Mouse (Mus musculus): ENCODE measurements around the gene Ahdc1. TPM values are rescaled to one million over a fixed set of nuclear protein-coding genes. Genes with fewer than 3 reads are reported as not detected.
A peak's percentile ranks its signal among the peaks of the same experiment; 100 is the strongest.

The Ahdc1 gene
- total RNA-seq (2014; fragmentation: Nextera tagmentation) (4.8 and 7.0 TPM in 2 replicates), total RNA-seq (2017) (0.33 and 0.72 TPM in 2 replicates)

GRCm38 (mm10) chr4:133011028-133011820, at the start of gene Ahdc1:
TSS of gene Ahdc1 (plus strand) at chr4:133011260.
- peak; percentile 67 for ATAC-seq (replicated peaks; ENCODE audit: low FRiP score, low TSS enrichment, poor library complexity, severe bottlenecking)

- ATAC-seq (replicated peaks; ENCODE audit: low FRiP score, low TSS enrichment, poor library complexity, severe bottlenecking), result no peak
Observed at GRCm38 (mm10) chr4:132961866-132962265, 49.2 kb upstream of the Ahdc1 start.

GRCm38 (mm10) chr4:132962628-132963027, 48.4 kb upstream of the Ahdc1 start:
- no peak for ATAC-seq (replicated peaks; ENCODE audit: low FRiP score, low TSS enrichment, poor library complexity, severe bottlenecking)

GRCm38 (mm10) chr4:132963436-132963835, 47.6 kb upstream of the Ahdc1 start:
- no peak for ATAC-seq (replicated peaks; ENCODE audit: low FRiP score, low TSS enrichment, poor library complexity, severe bottlenecking)

- ATAC-seq (replicated peaks; ENCODE audit: low FRiP score, low TSS enrichment, poor library complexity, severe bottlenecking), result no peak
Observed at GRCm38 (mm10) chr4:132964064-132964463, 47.0 kb upstream of the Ahdc1 start.

GRCm38 (mm10) chr4:132964473-132964872, 46.6 kb upstream of the Ahdc1 start:
- ATAC-seq (replicated peaks; ENCODE audit: low FRiP score, low TSS enrichment, poor library complexity, severe bottlenecking), result no peak

- no peak for ATAC-seq (replicated peaks; ENCODE audit: low FRiP score, low TSS enrichment, poor library complexity, severe bottlenecking)
Observed at GRCm38 (mm10) chr4:132968105-132968938, 42.7 kb upstream of the Ahdc1 start.

GRCm38 (mm10) chr4:132971601-132972000, 39.5 kb upstream of the Ahdc1 start:
- ATAC-seq (replicated peaks; ENCODE audit: low FRiP score, low TSS enrichment, poor library complexity, severe bottlenecking), result no peak

- ATAC-seq (replicated peaks; ENCODE audit: low FRiP score, low TSS enrichment, poor library complexity, severe bottlenecking), result no peak
Observed at GRCm38 (mm10) chr4:132972101-132972500, 39.0 kb upstream of the Ahdc1 start.

- ATAC-seq (replicated peaks; ENCODE audit: low FRiP score, low TSS enrichment, poor library complexity, severe bottlenecking), result no peak
Observed at GRCm38 (mm10) chr4:132972556-132972955, 38.5 kb upstream of the Ahdc1 start.

GRCm38 (mm10) chr4:132973186-132973585, 37.9 kb upstream of the Ahdc1 start:
- ATAC-seq (replicated peaks; ENCODE audit: low FRiP score, low TSS enrichment, poor library complexity, severe bottlenecking), result no peak

GRCm38 (mm10) chr4:132973814-132974398, 37.2 kb upstream of the Ahdc1 start, which contains the start of gene Fgr:
TSS of gene Fgr (plus strand) at chr4:132974095.
- ATAC-seq (replicated peaks; ENCODE audit: low FRiP score, low TSS enrichment, poor library complexity, severe bottlenecking), result 0 out of 2 replicates have a peak, but pooled peaks have one; percentile 20

GRCm38 (mm10) chr4:132974904-132975303, 36.2 kb upstream of the Ahdc1 start:
- no peak for ATAC-seq (replicated peaks; ENCODE audit: low FRiP score, low TSS enrichment, poor library complexity, severe bottlenecking)

- no peak for ATAC-seq (replicated peaks; ENCODE audit: low FRiP score, low TSS enrichment, poor library complexity, severe bottlenecking)
Observed at GRCm38 (mm10) chr4:132975791-132976190, 35.3 kb upstream of the Ahdc1 start.

- ATAC-seq (replicated peaks; ENCODE audit: low FRiP score, low TSS enrichment, poor library complexity, severe bottlenecking), result no peak
Observed at GRCm38 (mm10) chr4:132976729-132977128, 34.3 kb upstream of the Ahdc1 start.

GRCm38 (mm10) chr4:132977597-132977996, 33.5 kb upstream of the Ahdc1 start:
- no peak for ATAC-seq (replicated peaks; ENCODE audit: low FRiP score, low TSS enrichment, poor library complexity, severe bottlenecking)

- no peak for ATAC-seq (replicated peaks; ENCODE audit: low FRiP score, low TSS enrichment, poor library complexity, severe bottlenecking)
Observed at GRCm38 (mm10) chr4:132979186-132979585, 31.9 kb upstream of the Ahdc1 start.

- no peak for ATAC-seq (replicated peaks; ENCODE audit: low FRiP score, low TSS enrichment, poor library complexity, severe bottlenecking)
Observed at GRCm38 (mm10) chr4:132981621-132982020, 29.4 kb upstream of the Ahdc1 start.

GRCm38 (mm10) chr4:132982999-132983398, 28.1 kb upstream of the Ahdc1 start:
- ATAC-seq (replicated peaks; ENCODE audit: low FRiP score, low TSS enrichment, poor library complexity, severe bottlenecking), result no peak
